Mouse (Mus musculus): Measurements from ENCODE around the gene Fiz1. TPM values are rescaled to one million over a fixed set of nuclear protein-coding genes. Genes with fewer than 3 reads are reported as not detected.
"Not testable (repeated sequence)": the region's sequence is repeated elsewhere in the genome, so short reads cannot be mapped to it uniquely, and the experiment has no call there.

The Fiz1 gene
- polyA plus RNA-seq, 2 experiments, result 37.5 to 42.4 TPM

DNA sequence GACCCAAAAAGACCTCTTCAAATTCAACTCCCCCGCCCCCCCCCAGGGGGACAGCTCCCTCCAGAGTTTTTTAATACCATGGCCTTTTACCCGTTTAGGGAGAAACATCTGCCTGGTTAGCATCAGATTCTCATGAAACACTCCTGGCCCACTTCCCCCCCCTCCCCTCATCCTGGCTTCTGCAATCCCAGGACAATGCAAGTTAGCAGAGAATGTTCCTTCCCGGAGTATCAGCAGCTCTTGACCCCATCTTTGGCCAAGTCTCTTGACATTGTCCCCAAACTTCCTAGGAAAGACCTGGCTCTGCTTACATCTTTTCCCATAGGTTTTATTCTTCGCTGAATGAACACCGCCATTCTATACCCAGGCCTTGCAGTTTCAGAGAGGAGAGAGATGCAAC, 6.7 kb upstream of the Fiz1 start:
- H3K27me3 ChIP-seq (ENCODE audit: control insufficient read depth, insufficient read depth, low read length), result no peaks in the 10 kb centered on the region
- TF ChIP-seq POLR2A (IDR thresholded peaks at IDR 0.05; ENCODE audit: borderline replicate concordance, extremely low read depth, insufficient read depth, insufficient read length), result no peak
- peaks cover 36% of the 10 kb centered on the region for H3K36me3 ChIP-seq (ENCODE audit: control insufficient read depth, insufficient read depth, low read length)
- no peak for DNase-seq (ENCODE audit: low spot score)
- H3K9ac ChIP-seq (ENCODE audit: low read depth, low read length, severe bottlenecking), result peak overlapping the region; percentile 93
- no peaks in the 10 kb centered on the region for H3K9me3 ChIP-seq (ENCODE audit: control insufficient read depth, low read length)
- no peak for ATAC-seq (ENCODE audit: low FRiP score, low read depth)
- peak overlapping the region; percentile 84 for H3K4me2 ChIP-seq (replicated peaks; ENCODE audit: low read depth, low read length, severe bottlenecking)
- 44% methylated on average over 5 of the region's 5 CpGs for WGBS
- peak overlapping the region; percentile 90 for H3K4me3 ChIP-seq (replicated peaks; ENCODE audit: low read length)
- H3K27ac ChIP-seq (replicated peaks; ENCODE audit: low read depth, low read length), result peak overlapping the region; percentile 95
- peaks cover 15% of the 10 kb centered on the region for H3K4me1 ChIP-seq (ENCODE audit: control insufficient read depth, insufficient read depth, low read length)

DNA sequence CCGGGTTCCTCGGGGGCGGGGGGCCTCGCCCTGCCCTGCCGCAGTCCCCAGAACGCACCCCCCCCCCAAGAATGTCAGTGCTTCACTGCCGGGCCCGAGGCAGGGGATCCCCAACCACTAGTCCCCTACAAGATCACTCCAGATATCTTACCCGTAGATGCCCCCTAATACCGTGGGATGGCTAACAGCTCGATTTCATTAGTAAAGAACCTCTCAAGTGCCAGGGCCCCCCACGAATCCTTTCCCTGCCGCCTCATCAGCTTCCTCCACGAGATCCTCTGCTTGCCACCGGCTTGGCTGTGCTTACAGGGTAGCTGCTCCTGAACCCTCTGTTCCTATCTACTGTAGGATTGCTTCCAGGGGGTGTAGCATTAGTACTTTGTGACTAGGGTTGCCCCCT, 6.2 kb upstream of the Fiz1 start:
- Histone ChIP-seq H3K36me3 (ENCODE audit: control insufficient read depth, insufficient read depth, low read length) (peaks cover 31% of the 10 kb centered on the region), H3K9ac (ENCODE audit: low read depth, low read length, severe bottlenecking) (peak overlapping the region; percentile 93), H3K4me3 (replicated peaks; ENCODE audit: low read length) (peak overlapping the region; percentile 90), H3K4me1 (ENCODE audit: control insufficient read depth, insufficient read depth, low read length) (peaks cover 15% of the 10 kb centered on the region), H3K9me3 (ENCODE audit: control insufficient read depth, low read length) (no peaks in the 10 kb centered on the region), H3K27ac (replicated peaks; ENCODE audit: low read depth, low read length) (peak overlapping the region; percentile 95), H3K4me2 (replicated peaks; ENCODE audit: low read depth, low read length, severe bottlenecking) (peak overlapping the region; percentile 84), H3K27me3 (ENCODE audit: control insufficient read depth, insufficient read depth, low read length) (no peaks in the 10 kb centered on the region)
- no peak for TF ChIP-seq POLR2A (IDR thresholded peaks at IDR 0.05; ENCODE audit: borderline replicate concordance, extremely low read depth, insufficient read depth, insufficient read length)
- no peak for DNase-seq (ENCODE audit: low spot score)
- WGBS, result 0% methylated on average over 10 of the region's 15 CpGs
- no peak for ATAC-seq (ENCODE audit: low FRiP score, low read depth)

- under 1% methylated on average over 36 of the region's 49 CpGs for WGBS
- H3K4me2 ChIP-seq (replicated peaks; ENCODE audit: low read depth, low read length, severe bottlenecking), result peak within 1 kb of the TSS; percentile 84
- DNase-seq (ENCODE audit: low spot score) (peak; percentile 100), ATAC-seq (ENCODE audit: low FRiP score, low read depth) (peak; percentile 91)
- H3K27ac ChIP-seq (replicated peaks; ENCODE audit: low read depth, low read length), result peak within 1 kb of the TSS; percentile 95
- peak; percentile 84; the same call in 1 of the 2 replicates for TF ChIP-seq POLR2A (IDR thresholded peaks at IDR 0.05; ENCODE audit: borderline replicate concordance, extremely low read depth, insufficient read depth, insufficient read length)
- peaks cover 15% of the 10 kb centered on the region for H3K4me1 ChIP-seq (ENCODE audit: control insufficient read depth, insufficient read depth, low read length)
- no peaks in the 10 kb centered on the region for H3K27me3 ChIP-seq (ENCODE audit: control insufficient read depth, insufficient read depth, low read length)
- peak within 1 kb of the TSS; percentile 90 for H3K4me3 ChIP-seq (replicated peaks; ENCODE audit: low read length)
- peaks cover 31% of the 10 kb centered on the region for H3K36me3 ChIP-seq (ENCODE audit: control insufficient read depth, insufficient read depth, low read length)
- peak within 1 kb of the TSS; percentile 93 for H3K9ac ChIP-seq (ENCODE audit: low read depth, low read length, severe bottlenecking)
- no peaks in the 10 kb centered on the region for H3K9me3 ChIP-seq (ENCODE audit: control insufficient read depth, low read length)
These were observed 5.6 kb upstream of the Fiz1 start, which contains the start of the genes Zfp865 and Ccdc106 for GRCm38 (mm10) chr7:5020000-5020681. Zfp865 (plus strand) TSS chr7:5020376. Ccdc106 (plus strand) TSS chr7:5020553.

DNA sequence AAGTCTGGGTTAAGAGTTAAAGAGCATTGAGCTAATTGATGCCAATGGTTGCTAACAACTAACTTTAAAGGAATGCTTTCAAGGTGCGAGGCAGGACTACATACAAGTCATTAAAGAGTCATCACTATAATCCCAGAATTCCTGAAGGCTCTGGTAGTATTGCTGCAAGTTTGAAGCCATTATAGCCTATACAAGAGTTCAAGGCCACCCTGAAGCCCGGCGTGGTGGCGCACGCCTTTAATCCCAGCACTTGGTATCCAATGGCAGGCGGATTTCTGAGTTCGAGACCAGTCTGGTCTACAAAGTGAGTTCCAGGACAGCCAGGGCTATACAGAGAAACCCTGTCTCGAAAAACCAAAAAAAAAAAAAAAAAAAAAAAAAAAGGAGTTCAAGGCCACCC, 5.1 kb upstream of the Fiz1 start:
- peaks cover 15% of the 10 kb centered on the region for H3K4me1 ChIP-seq (ENCODE audit: control insufficient read depth, insufficient read depth, low read length)
- ATAC-seq (ENCODE audit: low FRiP score, low read depth); DNase-seq (ENCODE audit: low spot score); H3K9me3 ChIP-seq (ENCODE audit: control insufficient read depth, low read length); H3K27me3 ChIP-seq (ENCODE audit: control insufficient read depth, insufficient read depth, low read length): not testable (repeated sequence)
- WGBS, result 20% methylated on average over 8 of the region's 8 CpGs
- peak overlapping the region; percentile 95 for H3K27ac ChIP-seq (replicated peaks; ENCODE audit: low read depth, low read length)
- peak overlapping the region; percentile 93; the same call in 1 of the 2 replicates for H3K9ac ChIP-seq (ENCODE audit: low read depth, low read length, severe bottlenecking)
- H3K4me2 ChIP-seq (replicated peaks; ENCODE audit: low read depth, low read length, severe bottlenecking), result peak overlapping the region; percentile 50
- peak overlapping the region; percentile 90 for H3K4me3 ChIP-seq (replicated peaks; ENCODE audit: low read length)
- H3K36me3 ChIP-seq (ENCODE audit: control insufficient read depth, insufficient read depth, low read length), result peaks cover 26% of the 10 kb centered on the region

DNA sequence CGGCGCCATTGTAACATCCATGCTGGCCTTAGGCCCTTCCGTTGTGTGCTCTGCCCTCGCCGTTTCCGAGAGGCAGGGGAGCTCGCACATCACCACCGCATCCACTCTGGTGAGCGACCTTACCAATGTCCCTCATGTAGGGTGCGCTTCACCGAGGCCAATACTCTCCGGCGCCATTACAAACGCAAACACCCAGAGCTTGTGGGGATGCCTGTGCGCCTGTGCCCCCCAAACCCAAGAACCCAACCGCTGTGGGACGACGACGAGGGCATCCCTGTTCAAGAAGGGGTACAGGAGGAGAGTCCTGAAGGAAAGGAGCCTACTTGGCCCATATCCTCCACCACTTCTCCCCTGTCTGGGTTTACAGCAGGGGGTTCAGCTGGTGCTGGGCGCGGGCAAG, 3.4 kb upstream of the Fiz1 start:
- Histone ChIP-seq H3K27ac (replicated peaks; ENCODE audit: low read depth, low read length) (no peak overlapping the region), H3K4me3 (replicated peaks; ENCODE audit: low read length) (no peak overlapping the region), H3K9ac (ENCODE audit: low read depth, low read length, severe bottlenecking) (no peak overlapping the region), H3K27me3 (ENCODE audit: control insufficient read depth, insufficient read depth, low read length) (no peaks in the 10 kb centered on the region), H3K4me1 (ENCODE audit: control insufficient read depth, insufficient read depth, low read length) (peaks cover 17% of the 10 kb centered on the region), H3K9me3 (ENCODE audit: control insufficient read depth, low read length) (no peaks in the 10 kb centered on the region), H3K4me2 (replicated peaks; ENCODE audit: low read depth, low read length, severe bottlenecking) (no peak overlapping the region), H3K36me3 (ENCODE audit: control insufficient read depth, insufficient read depth, low read length) (peaks cover 11% of the 10 kb centered on the region)
- WGBS, result 97% methylated on average over 21 of the region's 21 CpGs
- DNase-seq (ENCODE audit: low spot score), result no peak
- no peak for TF ChIP-seq POLR2A (IDR thresholded peaks at IDR 0.05; ENCODE audit: borderline replicate concordance, extremely low read depth, insufficient read depth, insufficient read length)
- ATAC-seq (ENCODE audit: low FRiP score, low read depth), result no peak
